Mouse (Mus musculus): ENCODE measurements around the gene Adam21.
"Not testable (repeated sequence)": the region's sequence is repeated elsewhere in the genome, so short reads cannot be mapped to it uniquely, and the experiment has no call there.

The Adam21 gene

DNA sequence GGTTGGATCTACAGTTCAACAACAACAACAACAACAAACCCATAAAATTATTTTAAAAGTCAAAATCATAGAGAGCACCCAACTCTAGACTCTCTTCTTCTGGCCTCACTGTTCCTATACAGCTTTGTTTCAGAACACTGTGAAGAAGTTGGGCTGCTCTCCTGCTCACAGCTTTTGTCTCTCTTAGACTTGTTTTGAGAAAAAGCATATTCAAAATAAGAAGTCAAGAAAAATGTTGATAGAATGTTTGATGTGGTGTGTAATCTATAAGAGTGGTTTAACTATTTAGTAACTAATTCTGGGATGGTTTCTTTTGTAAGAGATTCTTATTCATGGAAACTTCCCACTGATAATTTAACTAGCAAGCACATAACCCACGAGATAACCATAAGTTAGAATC is at the start of gene Adam21:
Gene Adam21, minus strand, starts transcription at position 101 of the 400 bp plus-strand sequence.
- DNase-seq (ENCODE audit: low spot score) = no peak

GRCm38 (mm10) chr12:81616980-81617379 is 48.7 kb upstream of the Adam21 start:
- DNase-seq (ENCODE audit: low spot score) = no peak

- no peak for DNase-seq (ENCODE audit: low spot score)
These were observed 47.5 kb upstream of the Adam21 start for GRCm38 (mm10) chr12:81615807-81616206.

- DNase-seq (ENCODE audit: low spot score) = no peak
These were observed 41.2 kb upstream of the Adam21 start for GRCm38 (mm10) chr12:81609445-81609844.

DNA sequence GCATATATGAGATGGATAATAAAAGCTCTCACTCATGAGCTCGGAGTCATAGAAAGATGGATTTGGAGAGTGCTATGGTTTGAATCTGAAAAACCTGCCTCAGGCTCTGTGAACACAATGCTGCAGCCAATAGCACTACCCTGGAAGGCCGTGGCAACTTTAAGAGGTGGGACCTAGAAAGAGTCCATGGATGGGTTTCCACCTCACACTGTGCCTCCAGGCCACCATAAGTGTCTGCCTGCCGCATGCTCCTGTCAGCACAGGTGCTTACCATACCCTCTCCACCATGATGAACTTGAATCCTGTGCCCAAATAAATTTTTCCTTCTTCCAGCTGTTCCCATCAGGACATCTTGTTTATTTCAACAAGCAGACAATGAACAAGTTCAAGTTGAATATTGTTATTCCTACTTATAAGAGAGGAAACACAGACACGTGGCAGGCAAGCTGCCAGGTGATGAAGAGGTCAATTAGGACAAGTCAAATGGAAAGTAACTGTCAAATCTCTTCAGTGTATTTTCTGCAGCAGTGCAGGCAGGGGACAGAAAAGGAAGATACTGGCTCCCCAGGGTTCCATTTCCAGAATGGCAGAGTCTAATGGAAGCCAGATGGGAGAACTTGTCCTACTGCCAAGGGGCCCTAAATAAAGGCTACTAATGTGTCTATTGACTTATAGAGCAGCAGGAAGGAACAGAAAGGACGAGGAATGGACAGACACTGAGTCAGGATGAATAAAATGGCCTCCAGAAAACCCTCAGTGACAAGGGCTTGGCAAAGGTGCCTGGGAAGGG is 36.9 kb upstream of the Adam21 start:
- DNase-seq (ENCODE audit: low spot score) = no peak

GRCm38 (mm10) chr12:81596547-81597262 is 28.4 kb upstream of the Adam21 start:
- DNase-seq (ENCODE audit: low spot score) = no peak

GRCm38 (mm10) chr12:81594902-81595671 is 26.8 kb upstream of the Adam21 start, which contains the start of gene Med6:
Med6 (minus strand) TSS chr12:81595008.
- peak; percentile 91 for DNase-seq (ENCODE audit: low spot score)

- DNase-seq (ENCODE audit: low spot score) = no peak
These were observed 343 bp downstream of the Adam21 start for GRCm38 (mm10) chr12:81567931-81568330.

- no peak for DNase-seq (ENCODE audit: low spot score)
These were observed 4.1 kb downstream of the Adam21 start for GRCm38 (mm10) chr12:81564173-81564572.

GRCm38 (mm10) chr12:81549286-81549685 is 19.0 kb downstream of the Adam21 start:
- DNase-seq (ENCODE audit: low spot score) = no peak

DNA sequence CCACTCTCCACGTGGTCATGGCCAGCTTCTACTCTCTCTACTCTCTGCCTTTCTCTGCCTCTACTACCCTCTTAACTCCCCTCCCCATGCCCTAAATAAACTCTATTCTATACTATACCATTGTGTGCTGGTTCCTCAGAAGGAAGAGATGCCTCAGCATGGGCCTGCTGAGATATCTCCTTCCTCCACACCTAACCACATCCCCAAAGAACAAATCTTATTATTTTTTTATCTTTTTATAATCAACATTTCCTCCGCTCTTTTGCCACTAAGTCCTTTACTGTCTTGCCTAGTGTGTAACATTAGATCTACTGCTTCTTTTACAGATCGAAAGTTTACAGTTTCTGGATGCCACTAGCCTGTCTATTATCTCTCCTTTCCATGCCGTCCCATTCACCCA is 21.1 kb downstream of the Adam21 start:
- DNase-seq (ENCODE audit: low spot score) = no peak

GRCm38 (mm10) chr12:81533029-81533419 is 35.2 kb downstream of the Adam21 start:
- DNase-seq (ENCODE audit: low spot score) = no peak

DNA sequence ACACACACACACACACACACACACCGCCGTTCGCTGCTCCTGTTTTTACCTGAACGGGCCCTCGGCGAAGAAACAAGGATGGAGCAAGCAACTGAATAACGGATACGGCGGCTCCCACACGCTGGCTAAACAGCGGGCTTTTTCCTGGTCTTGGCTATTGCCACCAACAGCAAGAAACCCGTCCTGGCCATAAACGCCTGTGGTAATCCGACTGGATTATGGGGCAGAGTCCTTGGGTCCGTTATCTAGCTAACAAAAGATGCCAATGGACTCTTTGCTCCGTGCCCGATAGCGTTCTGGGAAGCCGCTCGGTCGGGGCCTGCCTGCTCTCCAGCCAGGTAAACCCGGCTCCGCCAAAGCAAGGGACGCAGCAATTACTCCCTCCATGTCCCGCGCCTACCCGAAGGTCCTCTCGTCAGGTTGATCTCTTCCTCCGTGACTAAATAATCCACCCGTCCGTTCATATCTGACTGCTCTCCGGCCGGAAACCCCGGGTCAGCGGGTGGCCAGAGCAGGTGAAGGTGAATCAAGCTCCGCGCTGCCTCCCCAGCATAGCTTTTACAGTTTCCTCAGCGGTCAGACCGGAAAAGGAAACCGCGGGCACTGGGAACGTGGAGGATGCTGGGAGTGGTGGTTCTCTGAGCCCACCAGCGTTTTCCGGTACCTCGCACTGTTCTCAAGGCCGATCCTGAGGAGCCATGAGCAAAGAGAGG is 35.8 kb downstream of the Adam21 start, which contains the start of the genes Gm20498 and Synj2bp:
Gene Gm20498, minus strand, starts transcription at position 590 of the 713 bp plus-strand sequence.
Gene Synj2bp, minus strand, starts transcription at position 596 of the 713 bp plus-strand sequence.
- peak; percentile 67 for DNase-seq (ENCODE audit: low spot score)

- not testable (repeated sequence) for DNase-seq (ENCODE audit: low spot score)
These were observed 37.7 kb downstream of the Adam21 start for GRCm38 (mm10) chr12:81530587-81530986.

All from ovary, postnatal 14 days (tissue).